Mouse (Mus musculus): ENCODE results near the gene Islr2.

Gene Islr2

GRCm38 (mm10) chr9:58196610-58197567 is 7.2 kb downstream of the Islr2 start:
- no peak for DNase-seq (ENCODE audit: low spot score)

- DNase-seq (ENCODE audit: low spot score) = no peak
Measured at GRCm38 (mm10) chr9:58196141-58196540, 8.0 kb downstream of the Islr2 start.

- no peak for DNase-seq (ENCODE audit: low spot score)
Measured at GRCm38 (mm10) chr9:58195671-58196070, 8.4 kb downstream of the Islr2 start.

GRCm38 (mm10) chr9:58194222-58194621 is 9.9 kb downstream of the Islr2 start:
- DNase-seq (ENCODE audit: low spot score) = no peak

GRCm38 (mm10) chr9:58184456-58184855 is 19.7 kb downstream of the Islr2 start:
- DNase-seq (ENCODE audit: low spot score) = no peak

- DNase-seq (ENCODE audit: low spot score) = no peak
Measured at GRCm38 (mm10) chr9:58179390-58179789, 24.7 kb downstream of the Islr2 start.

GRCm38 (mm10) chr9:58177165-58177564 is 27.0 kb downstream of the Islr2 start:
- no peak for DNase-seq (ENCODE audit: low spot score)

- no peak for DNase-seq (ENCODE audit: low spot score)
Measured at GRCm38 (mm10) chr9:58175745-58176487, 28.2 kb downstream of the Islr2 start.

GRCm38 (mm10) chr9:58174818-58175251 is 29.3 kb downstream of the Islr2 start:
- DNase-seq (ENCODE audit: low spot score) = no peak

- no peak for DNase-seq (ENCODE audit: low spot score)
Measured at GRCm38 (mm10) chr9:58172863-58173262, 31.3 kb downstream of the Islr2 start.

GRCm38 (mm10) chr9:58169426-58169825 is 34.7 kb downstream of the Islr2 start:
- no peak for DNase-seq (ENCODE audit: low spot score)

GRCm38 (mm10) chr9:58168880-58169279 is 35.2 kb downstream of the Islr2 start:
- DNase-seq (ENCODE audit: low spot score) = no peak

- DNase-seq (ENCODE audit: low spot score) = no peak
Measured at GRCm38 (mm10) chr9:58165779-58166178, 38.3 kb downstream of the Islr2 start.

GRCm38 (mm10) chr9:58163146-58163545 is 41.0 kb downstream of the Islr2 start:
- DNase-seq (ENCODE audit: low spot score) = no peak

- no peak for DNase-seq (ENCODE audit: low spot score)
Measured at GRCm38 (mm10) chr9:58162173-58162572, 41.9 kb downstream of the Islr2 start.

GRCm38 (mm10) chr9:58160315-58160714 is 43.8 kb downstream of the Islr2 start:
- no peak for DNase-seq (ENCODE audit: low spot score)

GRCm38 (mm10) chr9:58159855-58160254 is 44.3 kb downstream of the Islr2 start:
- DNase-seq (ENCODE audit: low spot score) = no peak

- DNase-seq (ENCODE audit: low spot score) = no peak
Measured at GRCm38 (mm10) chr9:58158541-58159311, 45.4 kb downstream of the Islr2 start.

GRCm38 (mm10) chr9:58157838-58158237 is 46.3 kb downstream of the Islr2 start:
- DNase-seq (ENCODE audit: low spot score) = no peak

- DNase-seq (ENCODE audit: low spot score) = no peak
Measured at GRCm38 (mm10) chr9:58156819-58157560, 47.1 kb downstream of the Islr2 start.

- no peak for DNase-seq (ENCODE audit: low spot score)
Measured at GRCm38 (mm10) chr9:58155366-58155765, 48.8 kb downstream of the Islr2 start.
